Mouse (Mus musculus) intestine, embryonic 14.5 days (tissue): ENCODE measurements around the gene Zpld1. TPM values are rescaled to one million over a fixed set of nuclear protein-coding genes. Genes with fewer than 3 reads are reported as not detected.

Experiments
- ATAC-seq: fragments of 200-750 bp; cut with Nextera tagmentation; replicated peaks from 2 replicates; pipeline ENCODE4 v1.8.0; 2017; ENCODE audit warnings: low read depth, moderate number of reproducible peaks, moderate TSS enrichment, moderate library complexity; ENCODE audit not compliant: low FRiP score, low TSS enrichment
- DNase-seq: peaks from one replicate; pipeline ENCODE4 v3.0.0-alpha.2; 2018; ENCODE audit warnings: low spot score
- H3K27ac ChIP-seq: fragments of 300-500 bp; sonication (generic); 2 replicates; pipeline ENCODE4 v1.5.1; 2014; ENCODE audit warnings: low read depth, mild to moderate bottlenecking, control low read depth
- H3K27me3 ChIP-seq: fragments of 300-500 bp; sonication (generic); replicated peaks from 2 replicates; pipeline ENCODE4 v1.6.1; 2014; ENCODE audit warnings: low read length, control low read depth; ENCODE audit not compliant: control insufficient read depth, insufficient read depth
- H3K36me3 ChIP-seq: fragments of 300-500 bp; sonication (generic); 2 replicates; pipeline ENCODE4 v1.6.1; 2014; ENCODE audit warnings: low read length, control low read depth; ENCODE audit not compliant: control insufficient read depth, insufficient read depth
- H3K4me1 ChIP-seq: fragments of 300-500 bp; sonication (generic); replicated peaks from 2 replicates; pipeline ENCODE4 v1.6.1; 2014; ENCODE audit warnings: low read length, control low read depth, mixed read lengths; ENCODE audit not compliant: control insufficient read depth, insufficient read depth
- H3K4me2 ChIP-seq: fragments of 300-500 bp; sonication (generic); 2 replicates; pipeline ENCODE4 v1.6.1; 2014; ENCODE audit warnings: low read length
- H3K4me3 ChIP-seq: fragments of 300-500 bp; sonication (generic); 2 replicates; pipeline ENCODE4 v1.5.1; 2014; ENCODE audit warnings: low read depth, low read length, control low read depth, mixed read lengths
- H3K9ac ChIP-seq: fragments of 300-500 bp; sonication (generic); 2 replicates; pipeline ENCODE4 v1.6.1; 2014; ENCODE audit warnings: mild to moderate bottlenecking, low read length
- H3K9me3 ChIP-seq: fragments of 300-500 bp; sonication (generic); 2 replicates; pipeline ENCODE4 v1.6.1; 2016; ENCODE audit warnings: low read length, control low read depth; ENCODE audit not compliant: control insufficient read depth
- WGBS: fragments of 180-500 bp; shearing (Covaris S2); extraction: QIAGEN DNeasy Blood & Tissue Kit; methylation state at CpG from one replicate; pipeline ENCODE4 v1.1.7; 2014; 5-methylcytosine and 5-hydroxymethylcytosine counted together
- polyA plus RNA-seq: library from polyadenylated mRNA; unstranded; fragments of >200 nt; fragmentation: Nextera tagmentation; extraction: Ambion mirVana; gene quantifications from 2 replicates; pipeline ENCODE4 v1.2.1, GENCODE M21; 2014

Gene Zpld1
- polyA plus RNA-seq, 1 experiment from 2014 or later: not detected

DNA sequence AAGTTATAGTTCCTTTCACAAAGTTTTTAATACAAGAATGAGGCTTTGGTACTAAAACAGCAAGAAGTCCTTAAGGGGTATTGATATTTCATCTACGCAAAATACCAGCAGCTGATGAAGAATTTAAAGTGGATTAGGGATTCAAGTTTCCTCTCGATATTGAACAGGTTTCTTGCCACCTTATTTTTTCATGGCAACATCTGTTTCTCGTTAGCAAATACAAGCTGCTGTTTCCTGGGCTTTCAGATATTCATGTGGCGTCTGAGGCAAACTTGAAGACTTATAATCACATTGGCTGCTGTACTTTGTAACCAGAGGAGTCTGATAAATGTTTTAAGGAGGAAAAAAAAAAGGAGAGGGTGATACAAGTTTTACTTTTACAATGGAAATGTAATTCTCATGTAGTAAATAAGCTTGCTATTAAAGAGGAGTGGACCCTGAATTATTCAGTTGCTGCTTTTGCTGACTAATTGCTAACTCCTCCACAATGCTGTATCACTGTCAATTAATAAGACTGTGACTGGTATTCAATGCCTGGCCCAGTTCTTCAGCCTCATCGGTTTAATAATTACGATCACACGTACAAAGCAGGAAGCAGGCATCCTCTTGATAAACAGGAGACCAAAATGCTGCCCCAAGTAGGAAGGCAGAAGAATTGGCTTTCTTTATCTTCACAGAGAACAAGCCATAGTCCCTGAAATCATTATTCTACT lies 36.8 kb downstream of the Zpld1 start:
- no peak overlapping the region for H3K4me3 ChIP-seq
- DNase-seq (no peak), ATAC-seq (no peak)

GRCm38 (mm10) chr16:55259719-55260118 lies 38.1 kb downstream of the Zpld1 start:
- 90% methylated on average over 6 of the region's 6 CpGs for WGBS
- Histone ChIP-seq H3K9ac (no peak overlapping the region), H3K4me3 (no peak overlapping the region), H3K27ac (no peak overlapping the region), H3K4me1 (0 out of 2 replicates have a peak, but pooled peaks cover under 1% of the 10 kb centered on the region), H3K4me2 (no peak overlapping the region), H3K9me3 (no peaks in the 10 kb centered on the region), H3K27me3 (no peaks in the 10 kb centered on the region), H3K36me3 (no peaks in the 10 kb centered on the region)
- DNase-seq (no peak), ATAC-seq (no peak)

More for the DNA sequence above, 36.8 kb downstream of the Zpld1 start:
- WGBS: 51% methylated on average over 7 of the region's 7 CpGs
- Histone ChIP-seq H3K27ac (no peak overlapping the region), H3K9me3 (no peaks in the 10 kb centered on the region), H3K9ac (no peak overlapping the region), H3K4me2 (no peak overlapping the region), H3K4me1 (0 out of 2 replicates have a peak, but pooled peaks cover 6% of the 10 kb centered on the region), H3K36me3 (no peaks in the 10 kb centered on the region), H3K27me3 (no peaks in the 10 kb centered on the region)

GRCm38 (mm10) chr16:55240996-55241395 lies 56.8 kb downstream of the Zpld1 start:
- Histone ChIP-seq H3K4me2 (no peak overlapping the region), H3K27ac (no peak overlapping the region), H3K36me3 (no peaks in the 10 kb centered on the region), H3K9me3 (no peaks in the 10 kb centered on the region), H3K4me1 (no peaks in the 10 kb centered on the region), H3K27me3 (no peaks in the 10 kb centered on the region), H3K9ac (no peak overlapping the region), H3K4me3 (no peak overlapping the region)
- ATAC-seq: no peak
- no peak for DNase-seq
- 53% methylated on average over 2 of the region's 2 CpGs for WGBS

DNA sequence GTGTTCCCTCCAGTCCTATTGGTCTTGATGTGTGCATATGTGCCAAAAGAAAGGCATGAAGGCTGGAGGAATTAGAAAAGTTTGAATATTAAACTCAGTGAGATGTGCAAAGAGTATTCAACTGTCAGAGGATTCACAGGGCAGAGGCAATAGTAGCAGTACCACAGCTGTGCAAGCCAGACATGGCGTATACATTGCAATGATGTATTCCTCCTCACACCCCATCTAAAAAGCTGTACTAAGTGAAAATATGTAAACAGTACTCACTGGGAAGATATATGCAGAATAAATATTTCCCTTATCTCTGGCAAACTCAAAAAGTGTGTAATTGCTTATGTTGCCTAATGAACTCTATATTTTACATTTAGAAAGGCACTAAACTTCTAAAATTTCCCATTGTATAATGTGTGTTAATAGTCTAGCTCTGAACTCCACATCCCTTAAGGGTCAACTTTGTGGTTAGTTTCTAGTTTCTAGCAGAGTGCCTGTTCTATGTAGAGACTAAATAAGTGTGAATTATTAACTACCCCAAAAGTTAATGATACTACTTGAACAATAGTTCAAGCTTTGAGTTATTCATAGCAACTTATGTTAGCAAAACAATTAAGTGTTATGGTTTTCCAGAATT lies 68.7 kb downstream of the Zpld1 start:
- 0 out of 2 replicates have a peak overlapping the region, but pooled peaks have one; percentile 47 for H3K27ac ChIP-seq
- no peak overlapping the region for H3K9ac ChIP-seq
- no peak for DNase-seq
- no peak overlapping the region for H3K4me3 ChIP-seq
- no peaks in the 10 kb centered on the region for H3K9me3 ChIP-seq
- H3K36me3 ChIP-seq: no peaks in the 10 kb centered on the region
- no peaks in the 10 kb centered on the region for H3K27me3 ChIP-seq
- no peak overlapping the region for H3K4me2 ChIP-seq
- 37% methylated on average over 1 of the region's 1 CpGs for WGBS
- H3K4me1 ChIP-seq: no peaks in the 10 kb centered on the region
- ATAC-seq: no peak

GRCm38 (mm10) chr16:55203945-55204344 lies 93.8 kb downstream of the Zpld1 start:
- ATAC-seq (no peak), DNase-seq (no peak)
- no peaks in the 10 kb centered on the region for H3K4me1 ChIP-seq
- 89% methylated on average over 1 of the region's 1 CpGs for WGBS
- H3K4me2 ChIP-seq: no peak overlapping the region
- H3K4me3 ChIP-seq: no peak overlapping the region
- H3K27ac ChIP-seq: no peak overlapping the region
- H3K9me3 ChIP-seq: no peaks in the 10 kb centered on the region
- no peak overlapping the region for H3K9ac ChIP-seq
- H3K36me3 ChIP-seq: no peaks in the 10 kb centered on the region
- no peaks in the 10 kb centered on the region for H3K27me3 ChIP-seq

DNA sequence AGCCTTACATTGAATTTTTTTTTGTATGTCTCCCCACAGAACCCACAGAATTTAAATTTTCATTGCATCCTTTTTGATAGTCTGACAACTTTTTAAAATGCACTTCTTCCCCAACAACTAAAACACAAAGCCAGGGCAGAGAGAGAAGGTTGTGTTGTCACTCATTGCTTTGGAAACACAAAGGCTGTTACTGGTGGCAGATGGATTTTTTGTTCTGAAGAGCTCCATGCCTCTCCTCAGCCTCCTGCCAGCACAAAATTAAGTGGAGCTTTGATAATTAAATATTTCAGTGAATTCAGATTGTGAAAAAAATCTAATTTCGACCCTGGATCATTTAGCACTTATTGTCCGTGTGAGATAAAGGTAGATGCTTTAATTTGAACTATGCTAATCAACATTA lies 107.4 kb downstream of the Zpld1 start:
- no peak overlapping the region for H3K9ac ChIP-seq
- DNase-seq (no peak), ATAC-seq (no peak)
- H3K27ac ChIP-seq: no peak overlapping the region
- no peaks in the 10 kb centered on the region for H3K36me3 ChIP-seq
- no peaks in the 10 kb centered on the region for H3K4me1 ChIP-seq
- H3K4me2 ChIP-seq: no peak overlapping the region
- H3K9me3 ChIP-seq: no peaks in the 10 kb centered on the region
- H3K4me3 ChIP-seq: no peak overlapping the region
- H3K27me3 ChIP-seq: no peaks in the 10 kb centered on the region
- WGBS: 80% methylated on average over 2 of the region's 2 CpGs

DNA sequence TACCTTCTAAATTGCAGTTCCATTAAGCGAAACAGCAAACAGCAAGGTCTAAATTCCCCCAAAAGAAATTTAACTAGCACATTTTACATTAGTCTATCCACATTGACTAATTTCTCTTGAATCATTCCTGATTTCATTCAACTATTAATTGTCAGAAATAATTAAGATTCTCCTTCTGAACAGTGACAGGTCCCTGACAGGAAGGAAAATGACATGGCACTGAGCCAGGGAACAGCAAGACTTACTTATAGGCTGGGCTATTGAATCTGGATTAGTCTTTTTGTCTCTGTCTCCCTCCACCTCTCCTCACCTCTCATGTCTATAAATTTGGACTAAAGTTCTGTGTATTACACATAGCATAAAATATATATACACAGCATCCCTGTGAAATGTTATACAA lies 112.4 kb downstream of the Zpld1 start:
- H3K4me3 ChIP-seq: no peak overlapping the region
- DNase-seq (no peak), ATAC-seq (no peak)
- no peaks in the 10 kb centered on the region for H3K36me3 ChIP-seq
- H3K9ac ChIP-seq: no peak overlapping the region
- H3K27me3 ChIP-seq: no peaks in the 10 kb centered on the region
- H3K4me1 ChIP-seq: no peaks in the 10 kb centered on the region
- H3K4me2 ChIP-seq: no peak overlapping the region
- 93% methylated on average over 1 of the region's 1 CpGs for WGBS
- H3K27ac ChIP-seq: no peak overlapping the region
- no peaks in the 10 kb centered on the region for H3K9me3 ChIP-seq
